Mouse (Mus musculus) 416B (cell line): Measurements from ENCODE around the gene Gm47995.
A peak's percentile ranks its signal among the peaks of the same experiment; 100 is the strongest.
"Not testable (repeated sequence)": the region's sequence is repeated elsewhere in the genome, so short reads cannot be mapped to it uniquely, and the experiment has no call there.

Experiments used
- DNase-seq: peaks from one replicate; pipeline ENCODE4 v3.0.0; 2011; ENCODE audit warnings: low read depth

The Gm47995 gene

GRCm38 (mm10) chr1:151198120-151198519 lies at the start of gene Gm47995:
Gene Gm47995, plus strand, starts transcription at chr1:151198448.
- DNase-seq = peak; percentile 42

- no peak for DNase-seq
Observed at GRCm38 (mm10) chr1:151150211-151150610, 48.0 kb upstream of the Gm47995 start.

GRCm38 (mm10) chr1:151151089-151151488 lies 47.2 kb upstream of the Gm47995 start:
- no peak for DNase-seq

GRCm38 (mm10) chr1:151153056-151153652 lies 45.1 kb upstream of the Gm47995 start:
- DNase-seq = peak; percentile 8

- DNase-seq = not testable (repeated sequence)
Observed at GRCm38 (mm10) chr1:151154131-151154530, 44.1 kb upstream of the Gm47995 start.

GRCm38 (mm10) chr1:151156129-151156528 lies 42.1 kb upstream of the Gm47995 start:
- peak; percentile 48 for DNase-seq

GRCm38 (mm10) chr1:151156777-151157632 lies 41.2 kb upstream of the Gm47995 start:
- no peak for DNase-seq

- DNase-seq = no peak
Observed at GRCm38 (mm10) chr1:151157963-151158856, 40.0 kb upstream of the Gm47995 start.

- DNase-seq = no peak
Observed at GRCm38 (mm10) chr1:151158857-151159510, 39.3 kb upstream of the Gm47995 start.

GRCm38 (mm10) chr1:151166031-151166430 lies 32.2 kb upstream of the Gm47995 start:
- peak; percentile 49 for DNase-seq

GRCm38 (mm10) chr1:151167297-151168047 lies 30.8 kb upstream of the Gm47995 start:
- DNase-seq = no peak

GRCm38 (mm10) chr1:151168637-151169036 lies 29.6 kb upstream of the Gm47995 start:
- DNase-seq = no peak

- DNase-seq = peak; percentile 63
Observed at GRCm38 (mm10) chr1:151171572-151172461, 26.4 kb upstream of the Gm47995 start.

- peak; percentile 76 for DNase-seq
Observed at GRCm38 (mm10) chr1:151177030-151177936, 21.0 kb upstream of the Gm47995 start.

- DNase-seq = no peak
Observed at GRCm38 (mm10) chr1:151177937-151178271, 20.3 kb upstream of the Gm47995 start.

GRCm38 (mm10) chr1:151178505-151179083 lies 19.7 kb upstream of the Gm47995 start:
- no peak for DNase-seq

- no peak for DNase-seq
Observed at GRCm38 (mm10) chr1:151180167-151180566, 18.1 kb upstream of the Gm47995 start.

- DNase-seq = not testable (repeated sequence)
Observed at GRCm38 (mm10) chr1:151182266-151182665, 16.0 kb upstream of the Gm47995 start, which contains the start of gene Gm47985. Gene Gm47985, plus strand, starts transcription at chr1:151182537.

- not testable (repeated sequence) for DNase-seq
Observed at GRCm38 (mm10) chr1:151186186-151186585, 12.1 kb upstream of the Gm47995 start.
